Mouse (Mus musculus) forebrain, embryonic 10.5 days (tissue): Measurements from ENCODE around the gene Adamtsl2. TPM values are rescaled to one million over a fixed set of nuclear protein-coding genes. Genes with fewer than 3 reads are reported as not detected.

Source experiments
- DNase-seq: peaks from one replicate; pipeline ENCODE4 v3.0.0-alpha.2; 2017; ENCODE audit warnings: low spot score; ENCODE audit errors: extremely low spot score
- H3K27ac ChIP-seq: fragments of 300-500 bp; sonication (generic); 2 replicates; pipeline ENCODE4 v1.5.1; 2016; ENCODE audit warnings: mild to moderate bottlenecking
- H3K27me3 ChIP-seq: fragments of 300-500 bp; sonication (generic); 2 replicates; pipeline ENCODE4 v1.6.1; 2016; ENCODE audit warnings: mild to moderate bottlenecking; ENCODE audit not compliant: poor library complexity, severe bottlenecking
- H3K36me3 ChIP-seq: fragments of 300-500 bp; sonication (generic); replicated peaks from 2 replicates; pipeline ENCODE4 v1.6.1; 2016; ENCODE audit warnings: mild to moderate bottlenecking, moderate library complexity
- H3K4me1 ChIP-seq: fragments of 300-500 bp; sonication (generic); 2 replicates; pipeline ENCODE4 v1.6.1; 2016
- H3K4me3 ChIP-seq: fragments of 300-500 bp; sonication (generic); 2 replicates; pipeline ENCODE4 v1.5.1; 2016; ENCODE audit warnings: mild to moderate bottlenecking, moderate library complexity
- H3K9me3 ChIP-seq: fragments of 300-500 bp; sonication (generic); 2 replicates; pipeline ENCODE4 v1.6.1; 2016; ENCODE audit warnings: mild to moderate bottlenecking, moderate library complexity
- WGBS: fragments of 180-500 bp; shearing (Covaris S2); methylation state at CpG from one replicate; pipeline ENCODE4 v1.1.7; 2016; 5-methylcytosine and 5-hydroxymethylcytosine counted together
- polyA plus RNA-seq: library from polyadenylated mRNA; unstranded; fragments of >200 nt; fragmentation: Nextera tagmentation; extraction: Ambion mirVana; gene quantifications from 2 replicates; pipeline ENCODE4 v1.2.1, GENCODE M21; 2016

Gene Adamtsl2
- polyA plus RNA-seq = 3.8 and 5.3 TPM in 2 replicates

DNA sequence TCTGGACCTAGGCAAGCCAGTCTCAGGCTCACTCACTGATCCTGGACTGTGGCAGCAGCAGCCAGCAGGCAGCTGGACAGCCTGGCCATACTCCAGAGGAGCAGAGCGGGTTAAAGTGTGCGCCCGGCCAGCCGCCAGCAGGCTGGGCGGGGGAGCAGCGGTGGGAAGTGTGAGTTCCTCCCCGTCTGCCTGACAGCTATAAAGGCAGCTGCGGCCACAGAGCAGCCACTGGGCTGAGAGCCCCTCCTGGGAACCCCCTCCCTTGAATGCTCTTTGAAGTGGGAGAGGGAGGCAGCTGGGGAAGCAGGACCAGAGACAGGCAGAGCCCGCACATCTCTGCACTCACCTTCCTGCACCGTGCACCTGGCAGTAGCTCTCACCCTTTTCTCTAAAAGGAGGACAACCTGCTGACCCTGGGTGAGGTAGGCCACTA, at the start of gene Adamtsl2:
Gene Adamtsl2 (plus strand): TSS at position 228 of the 433 bp plus-strand sequence.
- Histone ChIP-seq H3K4me3 (peak within 1 kb of the TSS; percentile 22), H3K4me1 (peaks cover 34% of the 10 kb centered on the region), H3K27ac (peak within 1 kb of the TSS; percentile 71), H3K36me3 (no peaks in the 10 kb centered on the region), H3K9me3 (no peaks in the 10 kb centered on the region), H3K27me3 (peaks cover 25% of the 10 kb centered on the region)
- 7% methylated on average over 10 of the region's 10 CpGs for WGBS
- DNase-seq = peak; percentile 49

DNA sequence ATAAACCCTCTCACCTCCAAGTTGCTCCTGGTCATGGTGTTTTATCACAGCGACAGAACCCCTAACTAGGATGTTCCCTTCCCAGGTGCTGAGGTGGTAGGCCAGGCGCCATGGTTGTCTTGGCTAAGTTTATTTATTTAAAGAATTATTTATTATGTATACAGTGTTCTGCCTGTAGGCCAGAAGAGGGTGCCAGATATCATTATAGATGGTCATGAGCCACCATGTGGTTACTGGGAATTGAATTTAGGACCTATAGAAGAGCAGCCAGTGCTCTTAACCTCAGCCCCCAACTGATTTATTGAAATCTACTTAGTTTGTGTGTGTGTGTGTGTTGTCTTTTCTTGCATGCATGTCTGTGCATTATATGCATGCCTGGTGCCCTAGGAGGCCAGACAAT, 46.8 kb upstream of the Adamtsl2 start:
- Histone ChIP-seq H3K27ac (no peak overlapping the region), H3K36me3 (no peaks in the 10 kb centered on the region), H3K9me3 (no peaks in the 10 kb centered on the region), H3K4me3 (no peak overlapping the region), H3K27me3 (peaks cover 17% of the 10 kb centered on the region), H3K4me1 (peaks cover 17% of the 10 kb centered on the region)
- 82% methylated on average over 2 of the region's 2 CpGs for WGBS
- DNase-seq = no peak

DNA sequence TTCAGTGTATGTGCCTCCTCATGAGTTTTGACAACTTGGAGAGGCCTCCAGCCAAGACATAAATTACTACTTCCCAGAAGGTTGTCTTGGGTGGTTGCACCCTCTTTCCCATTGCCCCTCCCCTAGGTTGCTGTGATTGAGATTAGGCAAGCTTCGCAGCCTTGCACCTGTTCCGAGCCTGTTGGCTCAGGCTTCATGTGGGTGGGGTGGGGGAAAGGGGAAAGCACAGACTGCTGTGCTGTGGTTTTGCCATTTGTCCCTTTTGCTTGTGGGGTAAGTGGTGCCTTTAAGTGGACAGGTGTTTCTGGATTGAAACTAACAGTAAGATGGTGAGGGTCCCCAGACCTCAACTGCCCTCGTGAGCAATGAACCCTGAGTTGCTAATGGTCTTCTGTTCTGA, 43.2 kb upstream of the Adamtsl2 start:
- no peak for DNase-seq
- no peak overlapping the region for H3K4me3 ChIP-seq
- H3K36me3 ChIP-seq = no peaks in the 10 kb centered on the region
- H3K27me3 ChIP-seq = no peaks in the 10 kb centered on the region; the same call in 1 of the 2 replicates
- 80% methylated on average over 3 of the region's 3 CpGs for WGBS
- H3K9me3 ChIP-seq = no peaks in the 10 kb centered on the region
- H3K27ac ChIP-seq = no peak overlapping the region
- peaks cover 12% of the 10 kb centered on the region for H3K4me1 ChIP-seq

DNA sequence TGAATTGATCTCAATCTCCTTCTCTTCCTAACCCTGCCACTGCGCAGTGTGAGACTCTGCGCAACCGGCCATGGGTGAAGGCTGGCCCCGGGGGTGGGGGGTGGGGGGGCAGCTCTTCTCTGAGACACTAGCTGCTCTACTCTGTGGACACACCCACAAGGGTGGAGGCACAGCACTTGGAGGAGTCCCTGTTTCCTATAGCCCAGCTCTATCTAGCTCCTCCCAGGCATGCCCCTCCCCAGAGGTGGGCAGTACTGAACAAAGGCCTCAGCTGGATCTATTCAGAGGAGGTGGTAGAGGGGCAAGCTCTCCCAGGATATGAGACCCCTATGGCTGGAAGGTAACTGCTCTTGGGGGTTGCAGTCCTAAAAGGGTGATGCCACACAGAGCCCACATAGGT, 42.2 kb upstream of the Adamtsl2 start:
- 52% methylated on average over 4 of the region's 4 CpGs for WGBS
- H3K27ac ChIP-seq = no peak overlapping the region

DNA sequence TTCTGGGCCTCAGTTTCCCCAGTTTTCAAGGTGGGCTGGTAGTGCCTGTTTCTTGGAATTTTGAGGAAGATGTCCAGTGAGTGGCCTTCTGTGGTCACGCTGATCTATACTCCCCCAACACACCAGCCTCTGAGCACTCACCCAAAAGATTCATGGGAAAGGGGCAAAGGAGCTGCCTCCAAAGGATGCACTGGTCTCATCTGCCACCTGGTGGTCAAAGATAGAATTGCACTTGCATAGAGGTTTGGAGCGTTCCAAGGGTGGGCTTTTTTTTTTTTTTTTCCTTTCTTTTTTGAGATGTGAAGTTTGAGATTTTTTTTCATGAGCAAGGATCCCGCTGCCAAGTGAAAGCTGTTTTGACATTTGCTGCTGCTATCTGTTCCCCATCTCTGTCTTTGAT, 40.6 kb upstream of the Adamtsl2 start:
- Histone ChIP-seq H3K36me3 (no peaks in the 10 kb centered on the region), H3K4me1 (peaks cover 12% of the 10 kb centered on the region), H3K27ac (no peak overlapping the region), H3K4me3 (no peak overlapping the region; the same call in 1 of the 2 replicates), H3K9me3 (no peaks in the 10 kb centered on the region), H3K27me3 (no peaks in the 10 kb centered on the region; the same call in 1 of the 2 replicates)
- 7% methylated on average over 3 of the region's 3 CpGs for WGBS
- DNase-seq = peak; percentile 64

More for the DNA sequence above, 42.2 kb upstream of the Adamtsl2 start:
- no peaks in the 10 kb centered on the region for H3K36me3 ChIP-seq
- H3K9me3 ChIP-seq = no peaks in the 10 kb centered on the region
- no peaks in the 10 kb centered on the region; the same call in 1 of the 2 replicates for H3K27me3 ChIP-seq
- H3K4me1 ChIP-seq = peaks cover 12% of the 10 kb centered on the region
- no peak for DNase-seq
- no peak overlapping the region for H3K4me3 ChIP-seq

DNA sequence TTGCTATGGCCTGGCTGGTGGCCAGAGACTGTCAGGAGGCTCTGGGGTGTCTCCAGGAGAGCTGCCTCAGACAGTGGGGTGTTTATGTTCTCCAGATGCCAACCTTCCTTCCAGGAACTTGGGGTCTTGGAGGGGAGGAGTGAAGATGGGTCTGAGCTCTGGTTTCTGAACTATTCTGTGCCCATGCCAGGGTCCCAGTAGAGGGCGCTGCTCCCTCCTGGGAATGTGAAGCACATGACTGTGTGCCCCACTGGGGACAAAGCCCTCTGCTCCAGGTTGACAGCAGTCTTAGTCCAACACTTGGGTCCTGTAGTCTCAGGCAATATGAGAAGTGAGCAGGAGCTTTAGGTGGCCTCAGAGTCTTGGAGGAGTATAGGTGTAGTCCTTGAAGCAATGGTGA, 39.9 kb upstream of the Adamtsl2 start:
- H3K27ac ChIP-seq = no peak overlapping the region
- peaks cover 12% of the 10 kb centered on the region for H3K4me1 ChIP-seq
- 15% methylated on average over 1 of the region's 1 CpGs for WGBS
- no peaks in the 10 kb centered on the region for H3K9me3 ChIP-seq
- DNase-seq = no peak
- H3K27me3 ChIP-seq = no peaks in the 10 kb centered on the region; the same call in 1 of the 2 replicates
- H3K36me3 ChIP-seq = no peaks in the 10 kb centered on the region
- no peak overlapping the region for H3K4me3 ChIP-seq

DNA sequence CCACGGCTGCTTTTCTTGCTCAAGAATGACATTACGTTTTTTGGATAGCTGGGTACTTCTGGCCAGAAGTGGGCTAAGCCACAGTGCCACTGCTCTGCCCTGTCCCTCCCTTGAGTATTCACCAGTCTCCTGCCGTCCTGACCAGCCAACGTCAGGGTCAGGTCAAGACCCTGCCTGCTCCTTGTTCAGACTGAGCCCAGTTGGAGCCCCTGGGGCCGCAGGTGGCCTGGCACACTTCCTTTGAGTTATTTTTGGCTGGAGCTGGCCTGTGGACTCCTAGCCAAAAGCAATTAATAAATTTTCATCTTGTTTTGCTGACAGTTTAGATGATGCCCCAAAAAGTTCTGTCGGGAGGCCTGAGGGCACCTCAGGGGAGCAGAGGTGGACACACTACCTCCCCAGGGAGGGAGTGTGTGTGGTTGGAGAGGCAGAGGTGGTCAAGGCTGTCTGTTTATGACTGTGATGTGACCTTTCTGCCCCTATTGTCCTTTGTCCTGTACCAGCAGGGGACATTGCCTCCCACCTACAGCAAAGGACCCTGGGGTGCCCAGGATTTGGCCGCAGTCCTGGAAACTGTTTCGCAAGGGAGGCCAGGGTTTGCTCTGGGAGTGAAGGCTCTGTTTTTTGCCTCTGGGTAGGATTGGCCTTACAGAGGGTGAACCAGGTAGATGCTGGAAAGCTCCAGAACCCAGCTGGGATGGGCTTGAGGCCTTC, 36.9 kb upstream of the Adamtsl2 start:
- Histone ChIP-seq H3K36me3 (no peaks in the 10 kb centered on the region), H3K27me3 (peaks cover 11% of the 10 kb centered on the region), H3K9me3 (no peaks in the 10 kb centered on the region), H3K27ac (no peak overlapping the region; the same call in 1 of the 2 replicates), H3K4me1 (peaks cover 6% of the 10 kb centered on the region), H3K4me3 (no peak overlapping the region)
- WGBS = 72% methylated on average over 8 of the region's 8 CpGs
- DNase-seq = no peak

DNA sequence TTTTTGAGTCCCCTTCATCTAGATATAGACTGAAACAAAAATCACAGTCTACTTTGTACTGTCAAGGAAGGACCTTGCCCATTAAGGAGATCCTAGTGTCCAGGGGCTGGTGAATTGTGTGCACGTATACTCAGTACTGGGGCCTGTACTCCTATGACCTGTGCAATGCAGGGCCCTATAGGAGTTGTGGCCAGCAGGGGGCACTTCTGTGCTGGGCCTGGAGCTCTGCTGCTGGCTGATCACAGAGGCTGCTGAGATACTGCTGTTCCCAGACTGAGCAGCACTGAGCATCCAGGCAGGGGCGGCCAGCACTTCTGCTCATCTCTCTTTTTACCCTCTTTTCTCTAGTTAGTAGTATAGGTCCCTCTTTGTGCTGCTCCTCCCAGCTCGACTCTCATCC, 35.7 kb upstream of the Adamtsl2 start:
- no peak overlapping the region for H3K4me3 ChIP-seq
- peak; percentile 71 for DNase-seq
- H3K36me3 ChIP-seq = no peaks in the 10 kb centered on the region
- no peak overlapping the region for H3K27ac ChIP-seq
- 37% methylated on average over 3 of the region's 3 CpGs for WGBS
- peaks cover 11% of the 10 kb centered on the region for H3K27me3 ChIP-seq
- H3K4me1 ChIP-seq = peaks cover 5% of the 10 kb centered on the region; the same call in 1 of the 2 replicates
- H3K9me3 ChIP-seq = no peaks in the 10 kb centered on the region

DNA sequence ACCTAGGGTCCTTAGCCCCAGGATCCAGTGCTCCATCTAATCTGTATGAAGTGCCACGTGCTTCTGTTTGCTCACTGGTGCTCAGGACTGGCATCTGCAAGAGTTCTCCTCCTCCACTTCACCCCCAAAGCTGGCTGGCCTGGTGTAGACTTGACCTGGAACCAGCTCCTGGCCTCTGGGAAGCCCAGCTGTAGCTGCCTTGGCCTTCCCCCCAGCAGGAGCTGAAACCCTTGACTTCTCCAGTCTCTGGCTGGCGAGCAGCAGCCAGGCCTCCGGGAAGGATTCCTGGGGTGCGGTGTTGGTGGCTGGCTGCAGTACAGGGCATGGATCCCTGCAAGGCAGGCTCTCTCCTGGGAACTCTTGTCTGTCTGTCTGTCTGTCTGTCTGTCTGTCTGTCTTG, 35.0 kb upstream of the Adamtsl2 start:
- H3K9me3 ChIP-seq = no peaks in the 10 kb centered on the region
- H3K4me1 ChIP-seq = peaks cover 1% of the 10 kb centered on the region; the same call in 1 of the 2 replicates
- WGBS = 75% methylated on average over 4 of the region's 4 CpGs
- peaks cover 11% of the 10 kb centered on the region for H3K27me3 ChIP-seq
- no peaks in the 10 kb centered on the region for H3K36me3 ChIP-seq
- DNase-seq = no peak
- no peak overlapping the region for H3K27ac ChIP-seq
- H3K4me3 ChIP-seq = no peak overlapping the region

DNA sequence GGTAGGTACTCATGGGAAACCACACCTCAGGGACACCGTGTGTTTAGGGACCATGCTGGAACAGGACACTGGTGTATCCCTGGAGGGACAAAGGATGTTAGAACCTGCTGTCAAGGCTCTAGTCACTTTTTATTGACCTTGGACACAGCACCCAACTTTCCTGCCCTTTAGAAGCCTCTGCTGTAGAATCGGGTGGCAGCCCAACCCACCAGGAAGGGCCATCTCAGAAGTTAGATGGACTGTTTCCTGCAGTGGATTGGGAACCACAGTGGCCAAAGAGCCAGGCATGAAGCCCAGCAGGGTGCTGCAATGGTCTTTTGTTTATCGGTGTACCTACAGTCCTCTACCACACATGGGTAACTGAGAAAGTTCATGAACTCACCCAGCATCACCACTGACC, 34.5 kb upstream of the Adamtsl2 start:
- DNase-seq = no peak
- Histone ChIP-seq H3K36me3 (no peaks in the 10 kb centered on the region), H3K4me3 (no peak overlapping the region), H3K4me1 (peaks cover 5% of the 10 kb centered on the region), H3K9me3 (no peaks in the 10 kb centered on the region), H3K27me3 (peaks cover 11% of the 10 kb centered on the region), H3K27ac (no peak overlapping the region)
- 78% methylated on average over 3 of the region's 3 CpGs for WGBS

DNA sequence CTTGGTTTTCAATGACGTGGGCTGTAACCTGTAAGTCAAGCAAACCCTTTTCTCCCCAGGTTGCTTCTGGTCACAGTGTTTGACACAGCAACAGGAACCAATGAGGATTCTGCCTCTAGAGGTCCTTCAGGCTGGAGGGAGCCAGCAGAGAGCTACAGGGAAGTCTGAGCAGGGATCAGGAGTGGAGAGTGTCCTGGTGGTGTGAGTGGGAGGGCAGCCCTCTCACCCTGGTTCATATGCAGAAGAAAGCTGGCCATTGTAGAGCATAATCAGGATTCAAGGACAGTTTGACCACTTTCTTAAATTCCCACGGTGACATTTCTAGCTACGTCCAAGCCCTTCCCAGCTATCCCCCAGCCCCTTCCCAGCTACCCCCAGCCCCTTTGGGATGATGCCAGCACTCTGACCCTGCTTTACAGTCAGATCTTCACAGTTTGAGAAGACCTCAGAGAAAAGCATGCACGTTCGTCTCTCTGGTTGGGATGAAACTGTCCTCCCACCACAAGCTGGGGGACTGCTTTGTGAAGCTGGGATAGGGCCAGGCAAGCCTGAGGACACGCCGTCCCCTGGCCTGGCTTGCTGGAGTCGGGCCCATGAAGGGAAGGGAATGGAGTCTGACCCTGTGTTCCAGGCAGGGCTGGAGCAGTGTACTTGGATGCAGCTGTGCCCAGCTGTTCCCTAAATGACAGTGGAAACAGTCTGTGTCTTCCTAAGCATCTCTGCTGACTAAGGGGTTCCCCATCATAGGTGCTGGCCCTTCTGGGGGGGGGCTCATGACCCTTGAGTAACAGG, 33.0 kb upstream of the Adamtsl2 start:
- no peak for DNase-seq
- H3K9me3 ChIP-seq = no peaks in the 10 kb centered on the region
- peaks cover 8% of the 10 kb centered on the region for H3K4me1 ChIP-seq
- H3K27ac ChIP-seq = no peak overlapping the region
- no peaks in the 10 kb centered on the region for H3K36me3 ChIP-seq
- WGBS = 80% methylated on average over 8 of the region's 8 CpGs
- no peak overlapping the region for H3K4me3 ChIP-seq
- peaks cover 11% of the 10 kb centered on the region for H3K27me3 ChIP-seq

DNA sequence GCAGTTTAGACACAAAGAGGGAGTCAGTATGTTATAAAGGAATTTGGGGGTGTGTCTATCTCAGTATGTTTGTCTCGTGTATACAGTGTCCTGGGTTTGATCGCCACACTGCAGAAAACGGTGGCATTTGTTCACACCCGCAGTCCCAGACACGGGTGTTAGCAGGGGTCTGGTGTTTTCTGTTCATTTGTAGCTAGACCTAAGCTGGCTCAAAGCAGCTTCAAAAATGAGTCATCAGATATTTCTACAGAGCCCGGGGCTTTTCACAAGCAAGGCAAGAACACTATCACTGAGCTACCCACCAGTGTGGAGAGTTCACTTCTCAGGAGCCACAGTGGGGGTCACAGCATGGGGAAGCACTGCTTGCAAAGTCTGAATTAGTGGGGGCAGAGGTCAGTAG, 29.8 kb upstream of the Adamtsl2 start:
- H3K9me3 ChIP-seq = no peaks in the 10 kb centered on the region
- H3K27ac ChIP-seq = no peak overlapping the region
- peaks cover 11% of the 10 kb centered on the region for H3K27me3 ChIP-seq
- H3K36me3 ChIP-seq = no peaks in the 10 kb centered on the region
- no peak for DNase-seq
- 46% methylated on average over 6 of the region's 6 CpGs for WGBS
- H3K4me3 ChIP-seq = no peak overlapping the region
- H3K4me1 ChIP-seq = peaks cover 8% of the 10 kb centered on the region

DNA sequence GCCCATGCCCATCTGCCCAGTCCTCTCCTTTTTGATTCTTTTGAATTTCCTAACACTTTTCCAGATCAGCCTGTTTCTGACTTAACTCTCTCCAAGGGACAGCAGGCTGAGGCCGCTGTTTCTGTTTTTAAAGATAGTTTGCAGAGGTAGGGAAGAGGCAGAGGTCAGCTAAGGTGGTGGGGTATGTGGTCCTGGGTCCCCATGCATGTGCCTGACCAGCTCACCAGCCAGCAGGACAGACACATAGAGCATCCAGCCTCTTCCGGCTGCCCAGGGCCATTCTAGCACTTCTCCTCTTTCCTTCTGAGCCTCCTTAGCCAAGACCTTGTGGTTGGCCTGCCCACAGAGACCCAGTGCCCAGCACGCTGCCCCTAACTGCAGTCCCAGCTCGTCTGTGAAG, 20.9 kb upstream of the Adamtsl2 start:
- Histone ChIP-seq H3K9me3 (no peaks in the 10 kb centered on the region), H3K36me3 (no peaks in the 10 kb centered on the region), H3K27ac (no peak overlapping the region), H3K27me3 (no peaks in the 10 kb centered on the region), H3K4me1 (no peaks in the 10 kb centered on the region), H3K4me3 (no peak overlapping the region)
- 67% methylated on average over 4 of the region's 4 CpGs for WGBS
- no peak for DNase-seq
